Mouse (Mus musculus) regulatory T cell (primary cell): ENCODE measurements around the gene Mmp7.

ENCODE experiments used
- in situ Hi-C: fragments of 300-600 bp; cut with MboI, MseI; formaldehyde crosslinking; loops from one replicate; pipeline ENCODE4 v1.15.1; 2025; ENCODE audit warnings: high pct_unique_total_duplicates

The Mmp7 gene

DNA sequence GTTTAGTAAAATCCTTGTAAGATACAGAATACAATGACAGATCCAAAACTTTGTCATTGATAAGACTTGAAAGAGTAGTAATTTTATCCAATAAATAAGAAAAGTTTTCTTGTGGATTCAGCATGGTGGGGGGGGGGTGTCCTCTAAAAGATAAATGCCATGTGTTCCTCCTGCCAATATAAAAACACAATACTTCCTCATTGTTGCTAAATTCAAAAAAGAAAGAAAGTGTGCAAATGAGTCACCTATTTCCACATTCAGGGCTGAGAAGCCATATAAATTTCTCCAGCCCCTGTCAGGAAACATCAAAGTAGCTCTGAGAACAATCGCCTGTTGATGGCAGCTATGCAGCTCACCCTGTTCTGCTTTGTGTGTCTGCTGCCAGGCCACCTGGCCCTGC lies at the start of gene Mmp7:
Gene Mmp7 (plus strand): TSS at position 301 of the 400 bp plus-strand sequence.
- in situ Hi-C loops = no loop called here

DNA sequence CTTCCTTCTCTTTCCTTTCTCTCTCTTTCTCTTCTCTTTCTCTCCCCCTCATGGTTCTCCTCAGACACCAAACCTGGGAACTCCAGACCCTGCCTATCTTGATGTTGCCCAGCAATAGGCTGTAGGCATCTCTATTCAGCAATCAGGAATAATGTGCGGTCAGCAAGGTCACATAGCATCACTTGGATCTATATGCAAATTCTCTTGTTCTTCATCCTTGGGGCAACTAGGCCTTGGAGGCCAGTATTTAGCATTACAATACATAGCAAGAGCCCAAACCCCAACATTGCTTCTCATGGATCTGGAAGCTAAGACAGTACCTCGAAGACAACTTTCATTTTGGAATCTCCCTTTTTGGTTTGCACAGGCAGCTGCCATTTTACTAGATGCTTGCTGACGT lies 44.0 kb upstream of the Mmp7 start:
- in situ Hi-C loops = no loop called here

DNA sequence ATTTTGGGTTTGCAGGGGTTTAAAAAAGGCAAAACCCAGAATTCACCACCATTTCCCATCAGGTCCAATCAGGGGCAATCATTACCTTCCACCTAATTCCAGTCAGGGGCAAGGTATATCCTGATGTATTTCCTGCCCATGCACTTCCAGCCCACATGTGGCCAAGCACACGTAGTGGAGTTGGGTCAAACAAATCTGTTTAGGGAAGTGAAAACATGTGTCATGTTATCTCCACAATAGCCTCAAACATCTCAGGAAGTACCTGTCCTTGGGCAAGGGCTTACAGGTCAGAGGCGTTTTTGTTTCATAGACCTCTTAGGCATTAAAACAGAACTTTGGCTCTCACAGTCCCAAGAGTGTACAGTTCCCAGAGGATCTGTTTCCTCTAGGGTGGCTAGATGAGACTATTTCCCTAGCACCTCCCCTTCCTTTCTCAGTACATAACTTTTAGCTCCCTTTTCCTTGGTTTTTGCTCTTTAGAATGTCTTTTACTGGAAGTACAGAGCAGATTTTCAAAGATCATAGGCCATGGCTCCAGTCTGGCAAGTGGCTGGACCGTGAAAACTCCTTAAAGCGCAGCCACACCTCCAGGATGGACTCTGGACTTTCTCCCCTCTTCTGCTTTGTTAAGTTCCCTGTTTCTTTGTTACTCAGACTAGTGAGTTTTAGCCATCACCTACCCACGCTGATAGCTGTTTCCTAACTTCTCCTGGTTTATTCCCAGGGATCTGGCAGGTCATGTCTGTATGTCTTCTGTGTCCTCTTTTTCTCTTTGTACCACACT lies 41.3 kb upstream of the Mmp7 start:
- in situ Hi-C loops = no loop called here

DNA sequence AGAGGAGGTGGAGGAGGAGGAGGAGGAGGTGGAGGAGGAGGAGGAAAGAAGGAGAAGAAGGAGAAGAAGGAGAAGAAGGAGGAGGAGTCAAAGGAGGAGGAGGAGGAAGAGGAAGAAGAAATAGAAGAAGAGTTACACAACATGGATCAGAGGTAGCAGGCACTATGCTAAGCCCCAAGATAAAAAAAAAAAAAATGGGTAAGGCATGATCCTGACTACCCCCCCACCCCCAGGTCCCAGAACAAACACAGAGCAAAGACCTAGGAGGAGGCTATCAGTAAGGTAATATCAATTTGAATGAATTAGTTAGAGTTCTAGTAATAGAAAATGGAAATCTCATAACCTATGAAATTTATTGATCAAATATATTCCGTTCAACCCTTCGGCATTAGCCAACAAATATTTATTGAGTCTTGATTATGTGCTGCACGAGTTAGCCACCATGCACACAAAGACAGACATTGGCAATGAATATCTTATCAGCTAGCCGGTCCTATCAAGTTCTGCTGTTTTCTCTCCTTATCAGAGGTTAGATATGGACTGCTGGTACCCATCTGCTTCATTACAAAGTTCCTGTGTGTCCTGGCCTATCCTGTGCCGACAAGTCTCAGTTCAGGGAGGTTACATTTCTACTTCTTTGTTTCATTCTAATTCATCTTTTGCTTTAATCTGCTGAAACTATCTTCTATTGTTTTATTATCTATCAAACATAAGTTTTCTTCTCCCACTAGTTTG lies 39.4 kb upstream of the Mmp7 start:
- in situ Hi-C loops = no loop called here

DNA sequence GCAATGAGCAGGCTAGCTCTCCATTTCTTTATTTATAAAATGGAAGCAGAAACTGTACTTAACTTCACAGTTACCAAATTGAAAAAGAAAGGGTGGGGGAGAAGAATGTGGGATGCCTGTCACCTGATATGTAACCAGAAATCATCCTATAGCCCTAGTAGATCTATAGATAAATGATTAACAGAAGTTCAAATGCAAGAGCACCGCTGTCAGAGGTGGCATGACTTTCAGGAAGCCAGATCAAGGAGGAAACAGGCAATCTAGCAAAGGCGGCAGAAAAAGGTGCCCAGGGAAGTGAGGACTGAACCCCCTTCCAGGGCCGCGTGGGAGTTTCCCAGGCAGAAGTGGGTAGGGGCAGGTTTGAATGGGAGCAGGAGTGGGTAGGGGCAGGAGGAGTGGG lies 33.9 kb upstream of the Mmp7 start:
- in situ Hi-C loops = no loop called here

DNA sequence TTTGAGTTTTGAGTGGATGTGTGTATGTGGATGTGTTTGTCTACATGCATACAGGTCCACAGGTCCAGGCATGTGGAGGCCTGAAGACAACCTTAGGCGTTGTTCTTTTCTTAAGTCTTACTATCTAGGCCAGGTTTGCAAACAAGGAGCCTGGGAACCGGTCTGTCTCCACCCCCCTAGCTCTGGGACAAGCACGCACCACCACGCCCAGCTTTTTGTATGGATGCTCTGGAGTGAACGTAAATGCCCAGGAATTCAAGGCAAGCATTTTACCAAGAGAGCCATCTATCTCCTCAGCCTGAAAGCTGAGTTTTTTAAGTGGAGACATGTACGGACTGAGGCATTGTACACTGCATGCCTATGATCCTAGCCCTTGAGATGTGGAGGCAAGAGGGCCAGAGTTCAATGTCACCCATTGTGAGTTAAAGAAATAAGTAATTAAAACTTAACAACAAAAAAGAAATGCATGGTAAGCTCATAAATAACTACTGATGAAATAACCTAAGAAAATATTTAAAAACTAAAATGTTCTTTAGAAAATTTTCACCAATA lies 32.3 kb upstream of the Mmp7 start:
- in situ Hi-C loops = no loop called here

DNA sequence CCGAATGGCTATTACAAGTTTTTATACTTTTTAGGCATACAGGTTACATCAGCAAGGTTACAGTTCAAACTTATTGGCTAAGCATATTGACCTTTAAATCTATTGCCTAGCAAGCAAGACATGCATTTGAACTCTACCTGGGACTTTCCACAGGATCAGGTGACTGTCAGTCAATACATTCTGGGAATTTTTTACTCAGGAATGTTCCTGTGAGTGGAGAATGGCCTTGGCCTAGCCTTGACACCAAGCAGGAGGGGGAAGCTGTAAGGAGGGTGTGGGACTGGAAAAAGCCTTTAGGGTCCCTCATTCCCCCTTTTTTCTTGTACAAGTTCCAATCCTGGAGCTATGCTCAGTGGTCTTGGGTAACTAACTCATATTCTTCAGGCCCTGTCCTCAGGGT lies 30.5 kb upstream of the Mmp7 start:
- in situ Hi-C loops = no loop called here

DNA sequence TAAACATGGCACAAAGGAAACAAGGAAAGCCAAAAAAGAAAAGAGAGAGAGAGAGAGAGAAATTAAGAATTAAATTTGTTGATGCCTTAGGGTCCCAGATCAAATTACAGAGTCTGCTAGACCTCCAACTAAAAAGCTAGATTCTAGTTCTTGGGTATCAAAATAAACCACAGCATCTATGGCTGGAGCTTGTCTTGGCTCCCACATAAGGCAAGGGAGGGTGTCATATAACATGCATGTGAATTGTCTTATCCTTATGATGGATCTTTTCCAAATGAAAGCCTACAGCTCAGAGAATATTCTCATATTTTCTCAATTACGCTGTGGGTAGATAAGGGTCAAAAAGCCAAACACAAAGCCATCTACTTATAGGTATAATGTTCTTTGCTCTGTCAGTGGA lies 22.2 kb upstream of the Mmp7 start:
- in situ Hi-C loops = no loop called here

DNA sequence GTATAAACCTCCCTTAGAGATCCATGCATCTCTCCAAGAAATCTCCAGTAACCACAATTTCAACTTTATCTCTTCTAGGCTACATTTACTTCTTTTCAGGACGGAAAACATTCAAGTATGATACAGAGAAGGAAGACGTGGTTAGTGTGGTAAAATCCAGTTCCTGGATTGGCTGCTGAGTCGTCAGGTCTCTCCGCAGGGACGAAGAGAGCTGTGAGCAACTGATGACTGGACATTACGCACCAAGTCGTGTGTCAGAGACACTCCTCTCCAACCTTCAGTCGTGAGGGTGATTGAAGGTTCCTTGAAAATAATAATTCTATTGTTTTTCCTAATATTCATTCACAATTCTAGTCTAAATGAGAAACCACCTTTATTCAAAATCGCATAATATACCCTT lies 18.9 kb upstream of the Mmp7 start:
- in situ Hi-C loops = no loop called here

DNA sequence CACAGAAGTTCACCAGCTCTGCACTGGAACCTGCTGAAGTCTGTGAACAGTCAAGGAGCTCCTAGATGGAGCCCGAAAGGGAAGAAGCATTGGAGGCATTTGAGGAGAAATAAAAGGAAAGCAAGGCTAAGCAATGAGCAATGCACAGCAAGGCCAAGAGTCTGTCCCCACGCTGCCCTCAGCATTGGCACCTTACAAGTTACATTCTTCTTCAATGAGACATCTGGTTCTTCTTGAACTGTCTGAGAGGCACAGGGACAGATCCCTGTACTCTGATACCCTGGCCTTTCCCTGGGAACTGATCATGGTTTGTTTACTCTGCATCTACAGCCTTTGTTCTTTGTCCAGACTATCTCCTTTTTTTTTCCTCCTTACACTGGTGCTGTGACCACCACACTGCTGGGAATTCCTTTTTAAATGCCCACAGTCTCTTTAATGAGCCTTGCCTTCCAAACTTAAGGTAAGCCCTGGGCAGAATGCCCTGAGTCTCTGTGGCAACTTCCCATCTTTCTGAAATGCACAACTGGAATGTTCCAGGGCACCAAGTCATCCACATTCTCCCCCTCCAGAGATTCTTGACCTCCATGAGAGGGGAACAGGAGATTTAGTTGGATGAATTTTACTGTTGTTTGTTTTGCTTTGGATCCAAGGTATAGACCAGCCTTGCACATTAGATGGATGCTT lies 13.6 kb upstream of the Mmp7 start:
- in situ Hi-C loops = no loop called here

DNA sequence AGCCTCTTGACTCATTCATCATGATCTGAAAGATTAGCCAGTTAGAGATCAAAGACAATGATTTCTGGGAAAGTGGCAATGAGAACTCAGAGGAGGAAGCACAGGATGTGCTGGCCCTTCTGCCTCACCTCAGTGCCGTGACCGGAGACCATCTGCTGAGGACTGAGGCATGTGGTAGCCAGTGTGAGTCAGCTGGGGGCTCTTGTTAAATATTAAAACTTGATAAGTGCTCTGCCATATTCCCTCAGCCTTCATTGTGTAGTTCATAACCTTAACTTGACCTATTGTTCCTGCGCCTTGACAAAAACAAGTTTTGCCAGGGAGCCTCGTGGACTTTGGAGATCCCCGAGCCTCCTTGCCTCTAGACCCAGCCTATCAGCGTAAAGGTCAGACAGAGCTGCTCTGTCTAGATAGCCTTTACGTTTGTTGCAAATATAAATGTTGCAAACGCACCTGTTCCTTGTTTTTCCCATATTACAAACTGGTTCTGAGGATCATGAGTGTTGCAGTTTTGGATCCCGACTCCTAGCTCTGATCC lies 9.7 kb upstream of the Mmp7 start:
- in situ Hi-C loops = no loop called here

DNA sequence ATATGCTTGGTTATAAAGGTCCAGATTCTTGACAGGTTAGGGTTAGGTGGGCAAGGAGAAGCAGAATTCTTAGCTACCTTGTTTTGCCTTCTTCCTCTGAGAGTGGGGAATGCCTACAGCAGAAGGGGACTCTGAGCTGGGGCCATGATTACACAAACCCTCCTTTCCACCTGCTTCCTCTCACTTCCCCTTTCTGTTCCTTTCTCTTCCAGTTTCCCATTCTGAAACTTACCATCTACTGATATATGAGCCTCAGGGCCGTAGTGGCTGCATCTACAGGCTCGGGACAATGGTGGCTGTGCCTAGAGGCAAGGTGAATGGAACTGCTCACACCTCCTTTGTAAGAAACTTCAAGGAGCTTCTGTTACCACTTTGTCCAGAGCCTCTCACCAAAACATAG lies 5.9 kb upstream of the Mmp7 start:
- in situ Hi-C loops = no loop called here

DNA sequence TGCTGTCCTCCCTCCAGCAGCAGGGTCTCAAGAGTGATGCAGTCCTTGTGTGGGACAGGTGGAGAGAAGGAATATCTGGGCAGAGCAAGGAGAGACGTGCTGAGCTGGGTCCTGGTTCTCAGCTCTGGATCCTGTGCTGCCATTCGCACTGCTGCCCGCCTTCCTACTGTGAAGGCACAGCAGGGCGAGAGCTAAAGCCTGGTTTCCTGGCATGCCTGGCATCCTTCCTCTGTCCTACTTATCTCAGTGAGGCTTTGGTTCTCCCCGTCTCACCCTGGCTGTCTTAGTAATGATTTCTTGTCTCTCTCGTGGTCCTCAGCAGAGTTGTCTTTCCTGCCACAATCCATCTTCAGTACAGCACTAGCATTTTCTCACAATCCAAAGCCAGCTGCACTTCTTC lies 2.1 kb upstream of the Mmp7 start:
- in situ Hi-C loops = no loop called here

DNA sequence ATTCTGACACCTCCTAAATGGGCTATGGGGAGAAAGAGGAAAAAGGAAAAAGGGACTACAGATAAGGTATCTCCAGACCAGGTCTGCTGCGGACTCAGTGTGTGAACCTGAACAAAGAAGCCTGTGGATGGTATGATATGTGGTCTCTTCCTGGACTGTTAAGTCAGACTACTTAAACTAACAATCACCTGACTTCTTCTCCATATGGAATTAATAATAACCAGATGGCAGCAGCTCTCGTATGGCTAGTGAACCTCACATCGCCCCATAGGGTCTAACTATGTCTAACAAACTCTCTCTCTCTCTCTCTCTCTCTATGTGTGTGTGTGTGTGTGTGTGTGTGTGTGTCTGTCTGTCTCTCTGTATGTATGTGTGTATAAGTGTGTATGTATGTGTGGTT lies 2.1 kb downstream of the Mmp7 start:
- in situ Hi-C loops = no loop called here

DNA sequence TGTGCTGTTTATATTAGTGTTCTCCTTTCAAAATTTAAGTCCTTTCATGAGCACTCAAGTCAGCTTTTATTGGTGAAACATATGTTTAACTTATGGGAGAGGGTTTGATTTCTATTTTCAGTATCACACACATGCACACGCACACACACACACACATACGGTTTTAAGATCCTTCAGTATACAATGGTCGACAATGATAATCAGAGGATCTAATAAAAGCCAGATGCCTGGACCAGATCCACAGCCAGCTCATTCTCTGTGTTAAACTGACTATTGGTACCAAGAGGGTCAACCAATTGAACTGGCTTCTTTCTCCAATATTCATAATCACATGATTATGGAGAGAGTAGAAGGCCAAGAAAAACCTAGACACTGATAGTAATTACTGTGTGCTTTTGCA lies 3.8 kb downstream of the Mmp7 start:
- in situ Hi-C loops = no loop called here

DNA sequence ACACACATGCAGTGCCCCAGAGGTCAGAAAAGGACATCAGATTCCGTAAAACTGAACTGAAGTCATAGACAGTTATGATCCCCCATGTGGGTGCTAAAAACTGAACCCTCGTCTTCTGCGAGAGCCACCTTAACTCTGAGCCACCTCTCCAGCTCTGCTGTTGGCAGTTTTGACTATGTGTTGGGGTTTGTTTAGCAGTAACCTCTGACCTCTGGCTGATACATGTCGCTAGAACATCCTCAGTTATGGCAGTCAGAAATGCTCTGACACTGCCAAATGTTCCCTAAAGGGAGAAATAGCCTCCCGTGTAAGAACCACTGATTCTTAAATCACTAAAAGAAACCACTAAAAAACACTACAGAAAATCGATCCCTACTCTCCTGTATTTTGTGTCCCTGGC lies 16.8 kb downstream of the Mmp7 start:
- in situ Hi-C loops = no loop called here

DNA sequence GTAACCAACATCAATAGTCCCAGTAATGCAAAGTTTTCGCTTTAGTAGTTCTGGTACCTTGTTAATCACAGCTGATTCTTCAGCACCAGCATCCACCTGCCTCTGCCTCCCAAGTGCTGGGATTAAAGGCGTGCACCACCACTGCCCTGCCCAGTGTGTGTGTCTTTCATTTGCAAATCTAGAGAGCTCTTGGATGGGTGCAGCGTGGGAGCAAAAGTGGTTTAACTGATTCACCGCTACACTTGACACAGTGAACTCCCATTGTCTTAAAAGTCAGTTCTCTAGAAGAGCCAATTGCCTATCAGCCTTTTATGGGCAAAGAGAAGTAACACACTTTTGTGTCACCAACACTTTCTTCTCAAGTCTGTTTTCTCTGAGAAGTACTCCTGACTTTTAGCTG lies 19.3 kb downstream of the Mmp7 start:
- in situ Hi-C loops = loop anchor here (5.0 kb wide), 1 partner anchor 186 kb away; no protein-coding TSS in a partner anchor

DNA sequence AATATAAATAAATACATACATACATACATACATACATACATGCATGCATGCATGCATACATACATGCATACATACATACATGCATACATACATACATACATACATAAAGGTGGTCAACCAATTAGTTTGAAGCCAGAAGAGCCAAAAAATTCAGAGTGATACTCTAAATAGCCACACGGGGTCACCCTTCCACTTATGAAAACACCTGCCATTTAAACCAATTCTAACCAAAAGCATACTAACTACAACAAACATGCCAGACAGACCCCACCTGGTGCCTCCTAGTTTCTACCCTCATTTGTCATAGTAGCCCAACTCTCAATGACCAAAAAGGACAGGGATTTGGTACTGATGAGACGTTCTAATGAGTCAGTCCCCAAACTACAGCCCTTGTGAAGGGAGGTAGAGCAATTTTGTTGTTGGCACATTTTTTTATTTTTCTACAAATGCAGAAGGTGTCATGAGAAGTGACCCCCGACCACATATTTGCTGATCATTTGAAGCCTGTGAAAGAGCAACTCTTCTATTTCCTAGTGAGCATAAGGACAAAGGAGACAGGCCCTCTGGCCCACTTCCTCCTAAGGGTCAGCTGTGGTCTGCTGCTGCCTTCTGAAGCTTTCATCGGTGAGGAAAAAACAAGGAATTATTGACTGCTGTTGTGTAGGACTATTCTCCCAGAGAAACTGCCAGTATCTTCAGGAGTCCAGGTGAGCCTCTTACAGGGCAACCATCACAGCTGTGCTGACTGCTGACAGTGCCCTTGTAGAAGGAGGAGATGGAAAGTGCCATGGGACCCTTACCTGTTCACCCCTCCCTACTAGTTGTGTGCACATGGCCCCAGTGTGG lies 22.4 kb downstream of the Mmp7 start:
- in situ Hi-C loops = loop anchor here (5.0 kb wide), 1 partner anchor 183 kb away; no protein-coding TSS in a partner anchor

DNA sequence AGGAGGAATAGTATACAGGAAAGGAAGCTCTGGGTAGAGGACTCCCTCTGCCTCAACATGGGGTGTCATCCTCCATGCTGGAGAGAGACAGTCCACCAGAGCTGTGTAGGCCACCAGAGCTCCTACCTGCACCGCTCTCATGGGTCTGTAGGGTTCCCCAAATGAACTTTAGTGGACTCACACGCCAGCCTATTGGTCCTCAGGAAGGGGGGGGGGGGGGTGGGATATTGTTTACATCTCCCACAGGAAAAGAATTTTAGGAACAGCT lies 23.0 kb downstream of the Mmp7 start:
- in situ Hi-C loops = loop anchor here (5.0 kb wide), 1 partner anchor 182 kb away; no protein-coding TSS in a partner anchor

DNA sequence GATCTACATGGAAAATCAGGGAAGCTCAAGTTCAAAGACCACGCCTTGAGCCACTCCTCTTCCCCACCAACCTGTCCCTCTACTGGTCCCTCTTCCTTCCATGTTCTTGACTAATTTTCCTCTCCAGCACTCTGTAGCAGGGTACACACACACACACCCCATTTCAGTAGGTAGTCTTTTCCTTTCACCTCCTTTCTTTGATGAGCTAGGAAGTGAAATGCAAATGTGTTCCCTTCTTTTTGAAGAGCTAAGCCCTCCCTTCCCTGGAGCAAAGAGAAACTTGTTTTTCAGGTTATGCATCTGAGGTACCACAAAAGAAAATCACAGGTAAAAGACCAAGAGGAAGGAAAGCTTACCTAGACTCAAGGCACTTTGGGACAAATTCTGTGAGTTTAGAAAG lies 29.7 kb downstream of the Mmp7 start:
- in situ Hi-C loops = no loop called here

DNA sequence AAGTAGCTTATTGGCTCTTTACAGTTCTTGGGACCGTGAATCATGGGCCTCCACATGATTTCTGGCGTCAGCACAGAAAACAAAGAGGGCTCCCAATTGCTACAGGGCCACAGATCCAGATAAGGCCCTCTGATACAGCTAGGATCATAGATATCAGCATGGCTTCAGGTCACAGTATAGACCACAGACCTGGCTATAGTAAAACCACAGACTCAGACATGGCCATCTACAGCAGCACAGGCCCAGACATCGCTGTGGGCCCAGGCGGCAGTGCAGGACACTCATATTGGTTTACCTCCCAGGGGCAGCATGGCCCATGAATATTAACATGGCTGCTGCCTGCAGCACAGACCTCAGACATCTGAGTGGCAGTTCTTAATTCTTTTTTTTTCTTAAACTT lies 37.1 kb downstream of the Mmp7 start:
- in situ Hi-C loops = no loop called here
